Mouse (Mus musculus): ENCODE results near the gene Nedd8.

DNA sequence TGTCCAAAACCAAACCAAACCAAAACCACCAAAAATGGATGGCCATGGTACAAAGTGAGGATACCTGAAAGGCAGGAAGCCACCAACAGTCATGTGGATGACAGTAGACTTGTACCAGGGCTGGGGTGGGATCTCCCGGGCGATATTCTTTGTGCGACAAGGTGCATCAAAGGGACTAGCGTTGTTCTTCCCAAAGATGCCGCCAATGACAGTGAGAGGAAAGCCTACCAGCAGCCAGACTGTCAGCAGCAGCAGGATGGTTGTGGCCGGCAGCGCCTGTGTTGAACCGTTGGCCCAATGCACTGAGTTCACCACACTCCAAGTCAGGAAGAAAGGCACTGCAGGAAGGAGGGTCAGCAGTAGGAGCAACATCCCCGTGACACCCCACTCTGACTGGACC is 34.1 kb downstream of the Nedd8 start, which contains the start of gene Gm49378:
- TF ChIP-seq CTCF (IDR thresholded peaks at IDR 0.05; ENCODE audit: control insufficient read depth, insufficient read depth, insufficient read length) = no peak
- TF ChIP-seq USF1 (IDR thresholded peaks at IDR 0.05; ENCODE audit: low read depth) = no peak
- TF ChIP-seq MAX (IDR thresholded peaks at IDR 0.05) = no peak
